Mouse (Mus musculus) cerebellum, adult 2 months (tissue): Measurements from ENCODE around the gene Cyb561d2.

Experiments used
- CTCF ChIP-seq: fragments of 200-500 bp; IDR thresholded peaks from 2 replicates; pipeline ENCODE4 v1.5.1; 2011; ENCODE audit warnings: low read depth, mild to moderate bottlenecking, control low read depth, low read length, moderate library complexity, borderline replicate concordance; ENCODE audit not compliant: insufficient read depth
- POLR2A ChIP-seq: fragments of 200-500 bp; IDR thresholded peaks from 2 replicates; pipeline ENCODE4 v1.6.1; 2011; ENCODE audit warnings: low read length, control low read depth, borderline replicate concordance; ENCODE audit not compliant: insufficient read depth

- TF ChIP-seq POLR2A (no peak), CTCF (no peak)
These were observed 20.1 kb downstream of the Cyb561d2 start for GRCm38 (mm10) chr9:107521711-107522399.
